Mouse (Mus musculus) CH12.LX (cell line): ENCODE data around the gene Kiss1r. TPM values are rescaled to one million over a fixed set of nuclear protein-coding genes. Genes with fewer than 3 reads are reported as not detected.
A peak's percentile ranks its signal among the peaks of the same experiment; 100 is the strongest.

Experiments used
- DNase-seq: peaks from one replicate; pipeline ENCODE4 v3.0.0-alpha.2; 2013; ENCODE audit errors: extremely low read depth
- H3K27ac ChIP-seq: 2 replicates; pipeline ENCODE4 v1.5.1; 2012; ENCODE audit warnings: low read depth, mild to moderate bottlenecking, control low read depth, moderate library complexity; ENCODE audit not compliant: insufficient read depth
- H3K27me3 ChIP-seq: replicated peaks from 2 replicates; pipeline ENCODE3; 2012; ENCODE audit warnings: inconsistent platforms
- H3K36me3 ChIP-seq, 2 experiments: replicated peaks in 1 of 2; 2 replicates each; pipeline versions ENCODE3 to v1.6.1; 2012; ENCODE audit warnings: inconsistent platforms in 1 of 2, low read length in 1 of 2, mild to moderate bottlenecking in 1 of 2, mixed read lengths in 1 of 2, moderate library complexity in 1 of 2; ENCODE audit not compliant: control insufficient read depth in 1 of 2, insufficient read depth in 1 of 2
- H3K4me1 ChIP-seq, 2 experiments: 2 replicates each; pipeline ENCODE4 v1.6.1; 2012; ENCODE audit warnings: inconsistent platforms in 1 of 2, moderate library complexity in 1 of 2; ENCODE audit not compliant: insufficient read depth in 2 of 2, control insufficient read depth in 1 of 2
- H3K4me2 ChIP-seq: 2 replicates; pipeline ENCODE4 v1.6.1; 2012; ENCODE audit warnings: low read depth, mild to moderate bottlenecking, control low read depth; ENCODE audit not compliant: poor library complexity, insufficient read depth, severe bottlenecking
- H3K4me3 ChIP-seq, 3 experiments: fragments of 150-350 bp in 1 of 3; sonication (generic) in 1 of 3; replicated peaks in 1 of 3; 2 replicates each; pipeline versions ENCODE3 to v1.5.1; 2011 to 2012; ENCODE audit warnings: low read depth in 2 of 3, low read length in 2 of 3, mild to moderate bottlenecking in 2 of 3, moderate library complexity in 2 of 3, control low read depth in 1 of 3, improper control_type of control experiment in 1 of 3, inconsistent platforms in 1 of 3, mixed read lengths in 1 of 3; ENCODE audit not compliant: poor library complexity in 1 of 3
- H3K79me2 ChIP-seq: replicated peaks from 2 replicates; pipeline ENCODE4 v1.6.1; 2012; ENCODE audit warnings: mild to moderate bottlenecking, moderate library complexity; ENCODE audit not compliant: control insufficient read depth, poor library complexity, insufficient read depth, severe bottlenecking; ENCODE audit errors: extremely low read depth
- H3K9ac ChIP-seq: 2 replicates; pipeline ENCODE4 v1.6.1; 2012; ENCODE audit warnings: low read depth, mild to moderate bottlenecking, control low read depth, moderate library complexity; ENCODE audit not compliant: insufficient read depth
- H3K9me3 ChIP-seq: replicated peaks from 2 replicates; pipeline ENCODE3; 2012; ENCODE audit warnings: low read length, inconsistent platforms, mixed read lengths
- CHD1 ChIP-seq: IDR thresholded peaks from 2 replicates; pipeline ENCODE4 v1.6.1; 2012; ENCODE audit warnings: low read depth, low read length, improper control_type of control experiment, inconsistent platforms
- CHD2 ChIP-seq: IDR thresholded peaks from 2 replicates; pipeline ENCODE4 v1.6.1; 2011; ENCODE audit warnings: low read length, improper control_type of control experiment
- CTCF ChIP-seq, 2 experiments: IDR thresholded peaks in 1 of 2; conservative IDR thresholded peaks in 1 of 2; 2 replicates each; pipeline ENCODE4 v1.5.1; 2011 to 2012; ENCODE audit warnings: low read depth in 2 of 2, low read length in 2 of 2, improper control_type of control experiment in 1 of 2, inconsistent platforms in 1 of 2, mild to moderate bottlenecking in 1 of 2, moderate library complexity in 1 of 2
- E2F4 ChIP-seq: IDR thresholded peaks from 2 replicates; pipeline ENCODE4 v1.6.1; 2011; ENCODE audit warnings: low read depth, low read length, improper control_type of control experiment; ENCODE audit not compliant: insufficient replicate concordance
- ELF1 ChIP-seq: IDR thresholded peaks from 2 replicates; pipeline ENCODE4 v1.6.1; 2014; ENCODE audit warnings: low read depth, mild to moderate bottlenecking, inconsistent platforms, low read length, improper control_type of control experiment
- EP300 ChIP-seq: IDR thresholded peaks from 2 replicates; pipeline ENCODE4 v1.6.1; 2011; ENCODE audit warnings: low read length, improper control_type of control experiment
- JUN ChIP-seq: IDR thresholded peaks from 2 replicates; pipeline ENCODE4 v1.6.1; 2011; ENCODE audit warnings: low read depth, mild to moderate bottlenecking, low read length, improper control_type of control experiment, moderate library complexity; ENCODE audit not compliant: insufficient read depth
- KAT2A ChIP-seq: IDR thresholded peaks from 2 replicates; pipeline ENCODE4 v1.6.1; 2012; ENCODE audit warnings: low read length, improper control_type of control experiment, inconsistent platforms; ENCODE audit not compliant: insufficient replicate concordance
- MAZ ChIP-seq: IDR thresholded peaks from 2 replicates; pipeline ENCODE4 v1.6.1; 2012; ENCODE audit warnings: low read depth, mild to moderate bottlenecking, inconsistent platforms, low read length, improper control_type of control experiment, moderate library complexity
- MEF2A ChIP-seq: IDR thresholded peaks from 2 replicates; pipeline ENCODE4 v1.6.1; 2014; ENCODE audit warnings: low read depth, mild to moderate bottlenecking, inconsistent platforms, low read length, improper control_type of control experiment, borderline replicate concordance
- MYC ChIP-seq: IDR thresholded peaks from 2 replicates; pipeline ENCODE4 v1.6.1; 2011; ENCODE audit warnings: low read depth, mild to moderate bottlenecking, improper control_type of control experiment, low read length
- POLR2AphosphoS2 ChIP-seq: IDR thresholded peaks from 2 replicates; pipeline ENCODE4 v1.6.1; 2011; ENCODE audit warnings: low read depth, low read length, improper control_type of control experiment
- SIN3A ChIP-seq: IDR thresholded peaks from 2 replicates; pipeline ENCODE4 v1.6.1; 2012; ENCODE audit warnings: low read length, improper control_type of control experiment, inconsistent platforms
- TCF12 ChIP-seq: IDR thresholded peaks from 2 replicates; pipeline ENCODE4 v1.6.1; 2014; ENCODE audit warnings: low read depth, mild to moderate bottlenecking, inconsistent platforms, low read length, improper control_type of control experiment
- USF1 ChIP-seq: IDR thresholded peaks from 2 replicates; pipeline ENCODE4 v1.6.1; 2014; ENCODE audit warnings: low read depth, mild to moderate bottlenecking, inconsistent platforms, low read length, improper control_type of control experiment
- USF2 ChIP-seq: conservative IDR thresholded peaks from 2 replicates; pipeline ENCODE4 v1.6.1; 2011; ENCODE audit warnings: low read depth, low read length, improper control_type of control experiment
- ZC3H11A ChIP-seq: IDR thresholded peaks from 2 replicates; pipeline ENCODE4 v1.6.1; 2012; ENCODE audit warnings: low read depth, mild to moderate bottlenecking, inconsistent platforms, low read length, improper control_type of control experiment
- ZMIZ1 ChIP-seq: IDR thresholded peaks from 2 replicates; pipeline ENCODE4 v1.6.1; 2012; ENCODE audit warnings: low read depth, mild to moderate bottlenecking, inconsistent platforms, low read length, improper control_type of control experiment
- ZNF384 ChIP-seq: IDR thresholded peaks from 2 replicates; pipeline ENCODE4 v1.6.1; 2012; ENCODE audit warnings: low read depth, low read length, improper control_type of control experiment, inconsistent platforms
- dilution Hi-C: fragments of 300-500 bp; cut with MboI; formaldehyde crosslinking; loops from 2 replicates; pipeline ENCODE4 v1.14.3; 2020; ENCODE audit warnings: low sequenced_read_pairs; ENCODE audit not compliant: extremely low pct_unique_long_range_greater_than_20kb, extremely low pct_ligation_motif_present
- in situ Hi-C: fragments of 300-500 bp; cut with MboI; formaldehyde crosslinking; loops from 3 replicates; pipeline ENCODE4 v1.14.3; 2019; ENCODE audit warnings: low sequenced_read_pairs, low pct_ligation_motif_present, low pct_unique_long_range_greater_than_20kb, mixed read lengths
- polyA plus RNA-seq: library from polyadenylated mRNA; unstranded; fragments of >175 nt; gene quantifications from 2 replicates; pipeline ENCODE4 v1.2.1, GENCODE M21; 2012; ENCODE audit warnings: low read depth; ENCODE audit not compliant: insufficient read length
- total RNA-seq, 2 experiments: library from RNA; depleted of rRNA; stranded (reverse); fragments of 300-350 nt in 1 of 2; fragments of >200 nt in 1 of 2; gene quantifications; 2 replicates each; pipeline ENCODE4 v1.2.3; 2012 to 2014

Gene Kiss1r
- total and polyA plus RNA-seq, 3 experiments = 0.17 to 0.76 (median 0.24) TPM

DNA sequence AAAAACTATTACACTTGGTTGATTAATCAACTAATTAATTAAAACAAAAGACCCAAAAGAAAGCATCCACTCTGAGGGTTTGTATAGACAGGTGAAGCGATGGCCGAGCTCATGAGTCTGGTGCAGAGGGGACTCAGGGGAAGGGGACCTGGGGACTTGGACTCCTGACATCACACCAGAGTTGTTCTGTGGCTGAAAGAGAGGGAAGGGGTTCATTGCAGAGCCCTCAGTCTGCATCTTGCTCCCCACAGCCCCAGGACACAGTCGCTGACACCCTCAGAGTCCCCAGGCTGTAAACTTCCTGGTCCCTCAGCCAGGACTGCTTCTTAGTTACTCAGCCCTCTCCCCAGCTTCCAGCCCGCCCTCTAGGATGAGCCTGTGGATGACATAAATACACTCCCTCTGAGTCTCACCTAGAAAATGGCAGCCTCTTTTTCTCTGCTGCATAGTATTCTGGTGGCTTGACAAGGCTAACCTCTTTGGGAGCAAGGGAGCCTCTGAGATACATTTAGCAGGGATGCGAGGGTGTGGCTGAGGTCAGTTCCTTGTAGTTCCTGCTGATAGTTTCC lies 845 bp downstream of the Kiss1r start:
- peak overlapping the region; percentile 94; the same call in 1 of the 2 replicates for H3K9ac ChIP-seq
- H3K79me2 ChIP-seq = no peaks in the 10 kb centered on the region; the same call in 1 of the 2 replicates
- no peak for DNase-seq
- TF ChIP-seq ZNF384 = no peak
- TF ChIP-seq KAT2A = no peak
- no peak for TF ChIP-seq CHD2
- TF ChIP-seq E2F4 = no peak
- TF ChIP-seq TCF12 = no peak
- TF ChIP-seq ELF1 = no peak
- H3K27me3 ChIP-seq = no peaks in the 10 kb centered on the region
- peaks cover 4% of the 10 kb centered on the region for H3K9me3 ChIP-seq
- H3K4me1 ChIP-seq = peaks cover 10 to 30% of the 10 kb centered on the region in 2 experiments
- H3K4me3 ChIP-seq = no peak overlapping the region
- 0 out of 2 replicates have a peak overlapping the region, but pooled peaks have one; percentile 55 for H3K4me2 ChIP-seq
- H3K27ac ChIP-seq = no peak overlapping the region
- dilution Hi-C loops = no loop called here
- peaks cover 0 to 14% of the 10 kb centered on the region in 2 experiments for H3K36me3 ChIP-seq
- in situ Hi-C loops = no loop called here

GRCm38 (mm10) chr10:79918231-79919078 lies 1.7 kb downstream of the Kiss1r start:
- H3K9ac ChIP-seq = no peak overlapping the region
- TF ChIP-seq JUN (no peak), CHD2 (no peak), CTCF (conservative IDR thresholded peaks at IDR 0.05 in 1 of 2, IDR thresholded peaks at IDR 0.05 in 1 of 2; ENCODE audit: low read depth in 2 of 2, low read length in 2 of 2) (no peak), USF1 (no peak), ZC3H11A (no peak), SIN3A (no peak), MAZ (no peak), MYC (no peak), EP300 (no peak), MEF2A (no peak), KAT2A (no peak), ZMIZ1 (no peak), USF2 (no peak), ELF1 (no peak), CHD1 (no peak), POLR2AphosphoS2 (no peak)
- TF ChIP-seq, all 38 proteins: peak for 0
- Histone ChIP-seq H3K4me1 (peaks cover 10 to 35% of the 10 kb centered on the region in 2 experiments), H3K4me3 (no peak overlapping the region), H3K79me2 (no peaks in the 10 kb centered on the region; the same call in 1 of the 2 replicates), H3K9me3 (peaks cover 4% of the 10 kb centered on the region), H3K27me3 (no peaks in the 10 kb centered on the region), H3K4me2 (no peak overlapping the region), H3K27ac (no peak overlapping the region), H3K36me3 (peaks cover 0 to 7% of the 10 kb centered on the region in 2 experiments)
- in situ Hi-C loops (no loop called here), dilution Hi-C loops (no loop called here)
- DNase-seq = no peak
